Mouse (Mus musculus) kidney, adult 9 months (tissue): ENCODE measurements around the gene Ruvbl1.

Experiments used
- DNase-seq: peaks from one replicate; pipeline ENCODE4 v3.0.0; 2022

Ruvbl1 gene

DNA sequence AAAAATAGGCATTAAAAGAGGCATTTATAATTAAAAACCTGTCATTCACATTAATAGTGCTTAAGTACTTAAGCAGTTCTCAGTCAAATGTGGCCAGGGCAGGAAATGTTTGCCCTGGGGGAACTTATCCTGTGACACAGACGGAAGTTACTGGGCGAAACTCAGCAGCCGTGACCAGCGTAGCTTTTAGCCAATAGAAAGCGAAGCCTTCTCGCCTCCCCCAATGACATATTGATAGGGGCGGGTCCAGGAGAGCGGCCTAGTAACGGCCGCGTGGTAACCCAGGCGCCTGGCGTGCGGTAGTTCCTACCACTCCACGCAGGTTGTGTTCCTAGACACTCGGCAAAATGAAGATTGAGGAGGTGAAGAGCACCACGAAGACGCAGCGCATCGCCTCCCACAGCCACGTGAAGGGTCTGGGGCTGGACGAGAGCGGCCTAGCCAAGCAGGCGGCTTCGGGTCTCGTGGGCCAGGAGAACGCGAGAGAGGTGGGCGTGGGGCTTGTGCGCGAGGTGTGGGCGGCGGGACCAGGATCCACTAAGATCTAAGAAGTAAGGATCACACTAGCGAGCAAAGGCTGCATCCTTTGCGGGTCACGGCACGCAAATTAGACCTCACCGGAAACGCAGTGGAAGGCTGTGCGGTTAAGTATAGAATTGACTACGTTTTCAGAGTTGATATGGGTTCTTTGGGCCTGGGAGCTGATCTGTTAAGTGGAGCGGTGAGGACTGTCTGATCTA, at the start of gene Ruvbl1:
TSS of gene Ruvbl1 (plus strand) at position 229 of the 740 bp plus-strand sequence.
- peak; percentile 96 for DNase-seq

DNA sequence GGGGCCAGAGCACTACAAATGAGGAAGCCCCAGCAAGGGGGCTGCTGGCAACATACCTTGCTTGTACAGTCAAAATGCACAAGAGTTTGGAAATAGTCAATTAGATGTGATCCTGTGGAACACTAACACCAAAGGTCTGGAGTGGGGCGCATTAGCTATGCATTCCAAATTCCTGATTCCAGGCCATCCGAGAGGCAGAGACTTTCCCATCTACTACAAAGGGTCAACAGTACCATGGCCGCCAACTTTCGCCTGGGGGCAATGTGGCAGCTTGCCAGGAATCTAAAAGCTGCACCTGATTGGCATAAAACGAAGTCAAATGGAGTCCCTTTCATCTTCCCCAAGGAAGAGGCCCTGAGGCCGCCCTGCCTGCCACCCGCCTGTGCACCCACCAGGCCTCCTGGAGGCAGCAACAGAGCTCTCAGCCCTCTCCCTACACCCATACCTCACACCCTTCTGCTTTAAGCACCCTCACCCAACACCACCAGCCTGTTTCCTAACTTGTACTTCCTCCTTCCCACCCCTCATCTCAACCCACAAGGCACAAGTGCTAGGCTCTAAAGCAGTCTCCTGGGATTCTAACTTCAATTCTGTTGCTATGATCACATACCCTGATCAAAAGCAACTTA, 49.0 kb upstream of the Ruvbl1 start:
- peak; percentile 46 for DNase-seq

- DNase-seq, result peak; percentile 78
Measured at GRCm38 (mm10) chr6:88431202-88431601, 34.0 kb upstream of the Ruvbl1 start.

DNA sequence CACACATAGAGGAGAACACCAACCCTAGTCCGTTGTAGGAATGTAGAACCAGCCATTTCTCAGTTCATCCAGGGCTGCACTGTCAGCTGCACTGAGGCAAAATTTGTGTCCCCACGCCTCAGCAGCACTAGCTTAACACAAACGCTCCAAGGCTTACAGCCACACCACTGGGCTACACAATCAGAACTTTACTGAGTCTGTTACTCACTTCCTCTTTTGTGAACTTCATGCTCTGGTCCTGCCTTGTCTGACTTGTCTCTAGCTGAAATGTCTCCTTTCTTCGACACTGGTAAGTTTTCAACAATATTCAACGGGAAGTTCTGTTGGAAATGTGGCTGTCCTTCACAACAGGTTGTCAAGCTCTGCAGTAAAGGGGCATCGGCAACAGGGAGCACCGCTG, 29.6 kb upstream of the Ruvbl1 start:
- no peak for DNase-seq

DNA sequence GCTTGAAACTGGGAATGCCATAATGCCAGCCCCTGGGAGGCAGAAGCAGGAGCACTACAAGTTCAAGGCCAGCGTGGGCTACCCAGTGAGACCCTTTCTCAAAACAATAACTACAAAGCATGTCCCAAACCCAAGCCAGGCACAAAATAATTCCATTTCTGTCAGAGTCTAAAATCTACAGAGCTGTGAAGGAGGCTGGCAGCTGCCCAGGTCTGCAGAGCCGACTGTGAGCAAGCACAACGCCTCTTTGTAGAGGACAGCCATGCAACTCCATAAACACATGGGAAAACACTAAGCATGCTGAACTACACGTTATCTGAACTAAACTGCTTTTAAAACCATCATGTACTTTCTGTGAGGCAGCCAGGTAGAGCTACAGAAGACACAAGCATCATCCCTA, 26.2 kb upstream of the Ruvbl1 start:
- no peak for DNase-seq

DNA sequence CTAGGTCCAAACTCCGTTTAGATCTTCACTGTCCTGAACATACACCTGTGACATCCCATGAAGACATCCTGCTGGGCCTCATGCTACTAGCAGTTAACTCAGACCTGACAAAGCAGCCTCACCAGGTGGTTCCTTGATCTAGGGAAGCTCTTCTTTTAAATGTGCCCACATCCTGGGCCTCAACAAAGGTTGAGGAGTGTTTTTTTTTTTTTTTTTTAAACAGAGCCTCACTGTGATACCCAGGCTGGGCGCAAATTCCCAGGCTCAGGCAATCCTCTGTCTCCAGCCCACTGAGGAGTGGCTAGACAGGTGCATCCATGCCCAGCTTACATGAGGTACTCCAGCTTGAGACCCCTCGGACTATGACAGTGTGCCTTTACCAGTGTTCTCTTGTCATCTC, 22.7 kb upstream of the Ruvbl1 start:
- no peak for DNase-seq

GRCm38 (mm10) chr6:88443446-88443845, 21.8 kb upstream of the Ruvbl1 start:
- no peak for DNase-seq

GRCm38 (mm10) chr6:88444076-88444750, 21.0 kb upstream of the Ruvbl1 start:
- peak; percentile 72 for DNase-seq

- DNase-seq, result no peak
Measured at GRCm38 (mm10) chr6:88445661-88446060, 19.5 kb upstream of the Ruvbl1 start.

DNA sequence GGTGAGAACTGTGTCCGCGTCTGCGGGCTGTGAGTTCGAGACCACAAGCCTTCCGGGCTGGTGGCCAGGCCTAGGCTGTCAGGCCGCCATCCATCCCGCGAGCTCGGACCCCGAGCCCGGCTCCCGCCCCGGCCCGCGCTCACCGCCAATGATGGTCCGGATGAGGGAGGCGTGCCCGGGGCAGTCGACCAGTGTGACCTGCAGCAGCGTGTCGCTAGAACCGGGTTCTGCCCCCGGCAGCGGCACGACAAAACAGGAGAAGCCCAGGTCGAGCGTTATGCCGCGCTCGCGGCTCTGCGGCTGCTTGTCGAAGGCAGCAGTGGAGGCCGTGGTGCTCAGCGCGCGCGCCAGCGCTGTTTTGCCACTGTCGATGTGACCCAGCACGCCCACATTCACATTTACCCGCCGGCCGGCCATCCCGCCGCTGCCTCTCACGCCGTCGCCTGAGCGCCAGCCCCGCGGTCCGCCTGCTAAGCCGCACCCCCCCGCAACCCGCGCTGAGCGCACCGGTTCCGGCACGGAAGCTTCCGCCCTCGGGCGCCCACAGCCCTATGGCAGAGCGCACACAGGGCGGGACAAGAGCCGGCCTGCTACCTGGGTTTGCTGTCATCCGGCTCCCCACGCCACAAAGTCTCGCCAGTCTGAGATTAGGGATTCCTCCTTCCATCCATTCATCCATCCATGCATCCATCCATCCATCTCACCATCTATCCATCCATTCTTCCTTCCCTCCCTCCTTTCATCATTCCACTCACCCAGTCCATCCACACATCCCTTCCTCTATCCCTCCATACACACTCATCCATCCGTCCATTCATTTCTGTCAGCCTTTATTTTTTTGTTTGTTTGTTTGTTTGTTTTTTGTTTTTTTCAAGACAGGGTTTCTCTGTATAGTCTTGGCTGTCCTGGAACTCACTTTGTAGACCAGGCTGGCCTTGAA, 18.9 kb upstream of the Ruvbl1 start, which contains the start of gene Eefsec:
TSS of gene Eefsec (minus strand) at position 477 of the 940 bp plus-strand sequence.
- peak; percentile 72 for DNase-seq

GRCm38 (mm10) chr6:88447454-88447853, 17.8 kb upstream of the Ruvbl1 start:
- no peak for DNase-seq

DNA sequence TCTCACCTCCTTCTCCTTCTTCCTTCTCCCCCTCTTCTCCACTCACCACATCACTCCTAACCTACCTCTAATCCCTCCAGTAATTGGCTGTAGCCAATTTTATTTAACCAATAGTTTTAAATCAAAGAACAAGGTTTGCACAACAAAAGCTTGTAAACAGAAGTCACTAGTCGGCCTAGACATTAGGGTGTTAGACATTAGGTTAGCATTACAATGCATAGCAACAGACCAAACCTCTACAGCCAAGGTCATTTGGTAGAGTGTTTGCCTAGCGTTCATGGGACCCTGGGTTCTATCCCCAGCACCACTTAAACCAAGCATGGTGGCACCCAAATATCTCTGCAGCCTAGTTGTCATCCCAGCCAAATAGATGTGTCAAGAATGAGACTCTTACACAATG, 10.7 kb upstream of the Ruvbl1 start:
- DNase-seq, result no peak

DNA sequence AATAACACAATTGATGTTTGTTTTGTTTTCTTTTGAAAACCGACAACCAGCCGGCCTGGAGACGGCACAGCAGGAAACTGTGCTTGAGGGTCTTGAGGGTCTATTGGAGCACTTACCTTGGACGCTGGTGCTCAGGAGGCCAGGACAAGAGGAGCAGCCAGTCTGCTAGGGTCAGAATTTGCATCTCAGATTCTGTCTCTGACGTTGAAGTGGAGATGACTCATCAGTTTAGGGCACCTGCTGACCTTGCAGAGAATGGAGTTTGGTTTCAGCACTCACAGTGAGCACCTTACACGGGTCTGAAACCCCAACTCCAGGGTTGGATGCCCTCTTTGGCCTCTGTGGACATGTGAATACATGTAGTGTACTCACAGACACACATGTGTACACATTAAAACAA, 4.7 kb downstream of the Ruvbl1 start:
- no peak for DNase-seq

DNA sequence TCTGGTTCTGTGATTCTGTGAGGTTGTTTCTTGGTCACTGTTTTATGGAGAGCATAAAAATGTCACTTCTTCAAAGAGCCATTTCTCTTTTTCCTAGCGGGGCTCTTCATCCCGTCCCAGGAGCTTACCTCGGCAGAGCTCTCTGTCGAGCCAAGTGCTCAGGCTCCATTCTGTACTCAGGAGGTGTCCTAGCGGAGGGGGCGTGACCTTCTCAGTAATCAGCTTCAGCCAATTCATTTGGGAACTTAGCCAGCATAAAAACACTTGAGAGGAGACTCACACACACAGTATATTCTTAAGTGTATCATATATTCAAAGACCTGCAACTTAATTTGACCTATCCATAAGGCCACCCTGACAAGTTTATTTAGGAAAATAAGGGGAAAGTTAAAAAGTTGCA, 15.2 kb downstream of the Ruvbl1 start:
- DNase-seq, result no peak

DNA sequence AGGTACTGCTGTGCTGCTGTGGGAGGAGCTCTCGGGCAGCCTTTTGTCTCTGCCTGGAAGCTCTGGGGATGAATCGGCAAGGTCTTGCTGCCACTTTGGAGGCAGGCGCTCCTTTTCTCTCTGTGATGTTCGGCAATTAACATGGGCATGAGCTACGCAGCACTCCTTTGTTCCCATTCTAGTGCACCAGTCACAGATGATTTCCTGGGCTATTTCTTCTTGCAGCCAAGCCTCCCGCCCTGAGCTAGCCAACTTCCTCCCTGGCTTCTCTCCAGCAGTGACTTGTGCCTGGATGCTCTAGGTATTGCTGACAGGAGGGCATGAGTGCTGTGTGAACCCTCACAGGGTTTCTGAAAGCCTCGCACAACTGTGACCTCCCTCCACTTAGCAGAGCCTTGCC, 17.9 kb downstream of the Ruvbl1 start:
- peak; percentile 34 for DNase-seq

- DNase-seq, result no peak
Measured at GRCm38 (mm10) chr6:88483913-88484312, 18.7 kb downstream of the Ruvbl1 start.

- DNase-seq, result peak; percentile 18
Measured at GRCm38 (mm10) chr6:88485378-88485777, 20.2 kb downstream of the Ruvbl1 start.

DNA sequence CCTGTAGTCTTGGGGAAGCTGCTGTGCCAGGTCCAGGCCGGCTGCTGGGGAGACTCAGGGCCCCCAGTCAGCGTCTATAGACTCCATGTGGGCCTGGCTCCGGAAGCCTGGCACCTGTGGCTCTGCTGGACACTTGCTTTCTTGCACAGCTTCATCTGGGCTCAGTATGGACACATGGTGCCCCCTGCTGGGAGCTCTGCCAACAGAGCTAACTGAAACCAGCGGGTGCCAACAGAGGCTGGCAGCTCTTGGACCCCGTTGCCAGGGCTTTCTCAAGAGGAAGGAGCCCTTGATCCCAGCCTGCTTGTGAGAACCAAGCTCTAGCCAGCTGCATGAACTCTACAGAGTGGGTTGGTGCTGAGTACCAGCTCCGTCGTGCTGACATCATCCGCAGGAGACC, 21.7 kb downstream of the Ruvbl1 start:
- DNase-seq, result peak; percentile 40

- no peak for DNase-seq
Measured at GRCm38 (mm10) chr6:88489026-88489425, 23.8 kb downstream of the Ruvbl1 start.

DNA sequence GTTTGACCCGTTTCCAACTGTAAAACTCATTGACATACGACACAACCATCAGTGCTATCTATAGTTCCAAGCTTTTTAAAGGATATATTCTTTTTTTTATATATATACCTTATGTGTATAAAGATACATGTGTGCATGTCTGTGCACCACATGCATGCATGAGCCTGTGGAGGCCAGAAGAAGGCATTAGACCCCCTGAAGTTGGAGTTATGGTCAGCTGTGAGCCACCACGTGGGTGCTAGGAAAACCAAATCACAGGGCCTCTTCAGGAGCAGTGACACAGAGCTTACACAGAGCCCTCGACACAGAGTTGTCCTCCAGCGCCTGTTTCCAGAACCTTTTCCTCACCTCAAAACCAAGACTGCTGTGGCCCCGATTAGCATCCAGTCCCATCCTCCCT, 24.6 kb downstream of the Ruvbl1 start:
- DNase-seq, result no peak

GRCm38 (mm10) chr6:88490629-88491354, 25.6 kb downstream of the Ruvbl1 start:
- no peak for DNase-seq

GRCm38 (mm10) chr6:88493712-88494111, 28.5 kb downstream of the Ruvbl1 start:
- no peak for DNase-seq
